Mouse (Mus musculus): ENCODE results near the gene Ank3. TPM values are rescaled to one million over a fixed set of nuclear protein-coding genes. Genes with fewer than 3 reads are reported as not detected.

The Ank3 gene
- total and polyA plus RNA-seq, 2 experiments = 2.9 to 31.0 TPM

- H3K36me3 ChIP-seq (ENCODE audit: control insufficient read depth, insufficient read depth, low read length) = no peaks in the 10 kb centered on the region
- H3K9ac ChIP-seq (ENCODE audit: low read depth, low read length) = no peak overlapping the region
- WGBS = 55% methylated on average over 5 of the region's 5 CpGs
- no peak overlapping the region for H3K27ac ChIP-seq (replicated peaks; ENCODE audit: insufficient read depth, low read depth, low read length)
- TF ChIP-seq CTCF (IDR thresholded peaks at IDR 0.05; ENCODE audit: low read depth, low read length) (no peak), POLR2A (IDR thresholded peaks at IDR 0.05; ENCODE audit: extremely low read depth, insufficient read depth, low read length) (no peak)
- H3K4me3 ChIP-seq (ENCODE audit: insufficient read depth, low read depth, low read length) = no peak overlapping the region
- DNase-seq (ENCODE audit: extremely low read depth, low read depth, low spot score) = no peak
- H3K27me3 ChIP-seq (ENCODE audit: control insufficient read depth, insufficient read depth, low read length) = no peaks in the 10 kb centered on the region
- no peaks in the 10 kb centered on the region for H3K79me2 ChIP-seq (ENCODE audit: control insufficient read depth, insufficient read depth, low read length)
- H3K4me1 ChIP-seq (ENCODE audit: control insufficient read depth, insufficient read depth, low read length) = no peaks in the 10 kb centered on the region
Measured at GRCm38 (mm10) chr10:69746730-69747129, 348.2 kb downstream of the Ank3 start.

DNA sequence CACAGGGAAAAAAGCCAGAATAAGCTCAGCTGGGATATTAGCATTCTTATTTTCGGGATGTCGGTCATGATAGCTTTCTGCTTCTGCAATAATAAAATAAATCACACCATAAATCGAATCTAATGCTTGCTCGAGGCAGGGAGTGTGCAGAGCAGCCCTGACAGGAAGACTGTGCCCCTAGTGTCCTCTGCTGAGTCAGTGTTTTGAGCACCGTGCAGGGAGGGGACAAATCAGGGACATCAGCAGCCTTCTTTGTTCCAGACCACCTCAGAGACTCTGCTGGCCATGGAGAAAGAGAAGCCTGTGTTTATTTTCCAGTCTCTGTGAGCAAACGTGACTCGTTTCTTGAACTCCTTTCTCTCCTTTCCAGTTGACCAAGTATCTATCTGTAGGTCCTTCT lies 352.8 kb downstream of the Ank3 start:
- H3K27ac ChIP-seq (replicated peaks; ENCODE audit: insufficient read depth, low read depth, low read length) = no peak overlapping the region
- H3K4me1 ChIP-seq (ENCODE audit: control insufficient read depth, insufficient read depth, low read length) = no peaks in the 10 kb centered on the region
- TF ChIP-seq POLR2A (IDR thresholded peaks at IDR 0.05; ENCODE audit: extremely low read depth, insufficient read depth, low read length) (no peak), CTCF (IDR thresholded peaks at IDR 0.05; ENCODE audit: low read depth, low read length) (no peak)
- no peaks in the 10 kb centered on the region for H3K36me3 ChIP-seq (ENCODE audit: control insufficient read depth, insufficient read depth, low read length)
- no peak overlapping the region for H3K9ac ChIP-seq (ENCODE audit: low read depth, low read length)
- no peaks in the 10 kb centered on the region for H3K27me3 ChIP-seq (ENCODE audit: control insufficient read depth, insufficient read depth, low read length)
- WGBS = 57% methylated on average over 7 of the region's 7 CpGs
- no peaks in the 10 kb centered on the region for H3K79me2 ChIP-seq (ENCODE audit: control insufficient read depth, insufficient read depth, low read length)
- no peak for DNase-seq (ENCODE audit: extremely low read depth, low read depth, low spot score)
- H3K4me3 ChIP-seq (ENCODE audit: insufficient read depth, low read depth, low read length) = no peak overlapping the region

- Histone ChIP-seq H3K27ac (replicated peaks; ENCODE audit: insufficient read depth, low read depth, low read length) (no peak overlapping the region), H3K36me3 (ENCODE audit: control insufficient read depth, insufficient read depth, low read length) (no peaks in the 10 kb centered on the region), H3K27me3 (ENCODE audit: control insufficient read depth, insufficient read depth, low read length) (no peaks in the 10 kb centered on the region), H3K79me2 (ENCODE audit: control insufficient read depth, insufficient read depth, low read length) (no peaks in the 10 kb centered on the region), H3K9ac (ENCODE audit: low read depth, low read length) (no peak overlapping the region), H3K4me3 (ENCODE audit: insufficient read depth, low read depth, low read length) (no peak overlapping the region), H3K4me1 (ENCODE audit: control insufficient read depth, insufficient read depth, low read length) (no peaks in the 10 kb centered on the region)
- no peak for DNase-seq (ENCODE audit: extremely low read depth, low read depth, low spot score)
- TF ChIP-seq CTCF (IDR thresholded peaks at IDR 0.05; ENCODE audit: low read depth, low read length) (no peak), POLR2A (IDR thresholded peaks at IDR 0.05; ENCODE audit: extremely low read depth, insufficient read depth, low read length) (no peak)
- WGBS = 89% methylated on average over 11 of the region's 11 CpGs
Measured at GRCm38 (mm10) chr10:69753464-69753863, 354.9 kb downstream of the Ank3 start.

GRCm38 (mm10) chr10:69756956-69757672 lies 358.5 kb downstream of the Ank3 start:
- H3K36me3 ChIP-seq (ENCODE audit: control insufficient read depth, insufficient read depth, low read length) = no peaks in the 10 kb centered on the region
- TF ChIP-seq POLR2A (IDR thresholded peaks at IDR 0.05; ENCODE audit: extremely low read depth, insufficient read depth, low read length) (no peak), CTCF (IDR thresholded peaks at IDR 0.05; ENCODE audit: low read depth, low read length) (no peak)
- no peak overlapping the region for H3K4me3 ChIP-seq (ENCODE audit: insufficient read depth, low read depth, low read length)
- H3K79me2 ChIP-seq (ENCODE audit: control insufficient read depth, insufficient read depth, low read length) = no peaks in the 10 kb centered on the region
- H3K27ac ChIP-seq (replicated peaks; ENCODE audit: insufficient read depth, low read depth, low read length) = no peak overlapping the region
- no peaks in the 10 kb centered on the region for H3K4me1 ChIP-seq (ENCODE audit: control insufficient read depth, insufficient read depth, low read length)
- H3K27me3 ChIP-seq (ENCODE audit: control insufficient read depth, insufficient read depth, low read length) = no peaks in the 10 kb centered on the region
- H3K9ac ChIP-seq (ENCODE audit: low read depth, low read length) = no peak overlapping the region
- no peak for DNase-seq (ENCODE audit: extremely low read depth, low read depth, low spot score)
- WGBS = 67% methylated on average over 4 of the region's 4 CpGs

- no peak for DNase-seq (ENCODE audit: extremely low read depth, low read depth, low spot score)
- Histone ChIP-seq H3K4me3 (ENCODE audit: insufficient read depth, low read depth, low read length) (no peak overlapping the region), H3K9ac (ENCODE audit: low read depth, low read length) (no peak overlapping the region), H3K27ac (replicated peaks; ENCODE audit: insufficient read depth, low read depth, low read length) (no peak overlapping the region), H3K27me3 (ENCODE audit: control insufficient read depth, insufficient read depth, low read length) (no peaks in the 10 kb centered on the region), H3K79me2 (ENCODE audit: control insufficient read depth, insufficient read depth, low read length) (no peaks in the 10 kb centered on the region), H3K36me3 (ENCODE audit: control insufficient read depth, insufficient read depth, low read length) (no peaks in the 10 kb centered on the region), H3K4me1 (ENCODE audit: control insufficient read depth, insufficient read depth, low read length) (no peaks in the 10 kb centered on the region)
- TF ChIP-seq POLR2A (IDR thresholded peaks at IDR 0.05; ENCODE audit: extremely low read depth, insufficient read depth, low read length) (no peak), CTCF (IDR thresholded peaks at IDR 0.05; ENCODE audit: low read depth, low read length) (no peak)
- 62% methylated on average over 7 of the region's 7 CpGs for WGBS
Measured at GRCm38 (mm10) chr10:69762977-69763376, 364.4 kb downstream of the Ank3 start.

DNA sequence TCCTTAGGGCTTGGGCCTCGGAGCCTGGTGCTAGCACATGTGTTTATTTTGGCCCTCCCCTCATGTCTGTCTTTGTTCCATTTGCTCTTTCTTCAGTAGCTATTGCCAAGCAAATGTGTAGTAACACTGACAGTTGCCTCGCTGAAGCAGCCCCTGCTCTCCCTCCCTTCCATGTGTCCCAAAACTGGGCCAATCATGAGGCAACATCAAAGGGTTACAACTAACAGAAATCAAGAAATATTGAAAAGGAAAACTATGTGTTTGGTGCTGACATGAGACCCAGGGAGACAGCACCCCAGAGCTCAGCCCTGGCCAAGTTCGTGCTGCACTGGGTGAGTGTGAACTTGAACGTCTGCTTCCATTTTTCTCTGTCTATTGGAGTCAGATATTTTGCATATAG lies 365.8 kb downstream of the Ank3 start:
- Histone ChIP-seq H3K27ac (replicated peaks; ENCODE audit: insufficient read depth, low read depth, low read length) (no peak overlapping the region), H3K27me3 (ENCODE audit: control insufficient read depth, insufficient read depth, low read length) (no peaks in the 10 kb centered on the region), H3K9ac (ENCODE audit: low read depth, low read length) (no peak overlapping the region), H3K4me3 (ENCODE audit: insufficient read depth, low read depth, low read length) (no peak overlapping the region), H3K4me1 (ENCODE audit: control insufficient read depth, insufficient read depth, low read length) (no peaks in the 10 kb centered on the region), H3K79me2 (ENCODE audit: control insufficient read depth, insufficient read depth, low read length) (no peaks in the 10 kb centered on the region), H3K36me3 (ENCODE audit: control insufficient read depth, insufficient read depth, low read length) (no peaks in the 10 kb centered on the region)
- no peak for DNase-seq (ENCODE audit: extremely low read depth, low read depth, low spot score)
- TF ChIP-seq CTCF (IDR thresholded peaks at IDR 0.05; ENCODE audit: low read depth, low read length) = no peak
- no peak for TF ChIP-seq POLR2A (IDR thresholded peaks at IDR 0.05; ENCODE audit: extremely low read depth, insufficient read depth, low read length)
- WGBS = 59% methylated on average over 4 of the region's 4 CpGs

All from liver, adult 2 months (tissue).